Mouse (Mus musculus): ENCODE results near the gene Sdc3. TPM values are rescaled to one million over a fixed set of nuclear protein-coding genes. Genes with fewer than 3 reads are reported as not detected.

Gene Sdc3
- total RNA-seq, 2 experiments from 2014 or later = 36.6 to 46.8 TPM

DNA sequence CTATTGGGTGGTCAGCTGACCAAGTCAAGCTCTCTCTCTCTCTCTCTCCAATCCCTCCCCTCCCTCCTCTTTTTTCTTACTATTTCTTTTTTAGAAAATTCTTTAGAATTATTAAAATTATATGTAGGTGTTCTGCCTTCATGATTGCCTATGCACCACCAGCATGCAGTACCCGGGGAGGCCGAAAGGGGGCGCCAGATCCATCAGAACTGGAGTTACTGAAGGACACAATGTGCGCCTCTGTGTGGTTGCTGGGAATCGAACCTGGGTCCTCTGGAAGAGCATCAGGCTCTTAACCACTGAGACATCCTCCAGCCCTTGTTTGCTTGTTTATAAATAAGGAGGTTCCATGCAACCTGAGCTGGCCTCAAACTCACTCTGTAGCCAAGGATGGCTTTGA, 81.1 kb downstream of the Sdc3 start:
- no peak for DNase-seq (ENCODE audit: low spot score in 2 of 2)

- DNase-seq (ENCODE audit: low spot score in 2 of 2) = peak; percentile 55 to 77
Observed at GRCm38 (mm10) chr4:130874601-130875000, 82.3 kb downstream of the Sdc3 start.

Other genes with a start within 250 kb of the Sdc3 start
- gene Nkain1, start 218.4 kb upstream of the Sdc3 start, total RNA-seq (2021) = 10 to 100 TPM; 12.0 to 12.1 TPM
- 10 to 100 TPM; 65.5 to 73.9 TPM for gene Pum1, start 129.2 kb upstream of the Sdc3 start, total RNA-seq (2021)
- 10 to 100 TPM; 24.4 to 26.4 TPM for gene Laptm5, start 120.6 kb downstream of the Sdc3 start, total RNA-seq (2021)
- not detected for gene Matn1, start 151.8 kb downstream of the Sdc3 start, total RNA-seq (2021)

Data from gastrocnemius, postnatal 4 days (tissue).